Mouse (Mus musculus) stomach, embryonic 16.5 days (tissue): ENCODE results near the gene Tmem215. TPM values are rescaled to one million over a fixed set of nuclear protein-coding genes. Genes with fewer than 3 reads are reported as not detected.

ENCODE experiments used
- ATAC-seq: fragments of 200-750 bp; cut with Nextera tagmentation; 2 replicates; pipeline ENCODE4 v1.8.0; 2017; ENCODE audit warnings: moderate number of reproducible peaks, moderate TSS enrichment; ENCODE audit not compliant: insufficient read depth, low FRiP score
- H3K27ac ChIP-seq: fragments of 300-500 bp; sonication (generic); 2 replicates; pipeline ENCODE4 v1.5.1; 2014; ENCODE audit warnings: low read length
- H3K27me3 ChIP-seq: fragments of 300-500 bp; sonication (generic); 2 replicates; pipeline ENCODE4 v1.6.1; 2014; ENCODE audit warnings: low read length, control low read depth, mixed read lengths; ENCODE audit not compliant: control insufficient read depth, insufficient read depth
- H3K36me3 ChIP-seq: fragments of 300-500 bp; sonication (generic); 2 replicates; pipeline ENCODE4 v1.6.1; 2014; ENCODE audit warnings: low read length; ENCODE audit not compliant: control insufficient read depth, insufficient read depth
- H3K4me1 ChIP-seq: fragments of 300-500 bp; sonication (generic); 2 replicates; pipeline ENCODE4 v1.6.1; 2014; ENCODE audit warnings: low read length, control low read depth, mixed read lengths; ENCODE audit not compliant: control insufficient read depth, insufficient read depth
- H3K4me2 ChIP-seq: fragments of 300-500 bp; sonication (generic); 2 replicates; pipeline ENCODE4 v1.6.1; 2014; ENCODE audit warnings: low read depth, low read length, mixed read lengths
- H3K4me3 ChIP-seq: fragments of 300-500 bp; sonication (generic); replicated peaks from 2 replicates; pipeline ENCODE4 v1.5.1; 2014; ENCODE audit warnings: mild to moderate bottlenecking, low read length
- H3K9ac ChIP-seq: fragments of 300-500 bp; sonication (generic); 2 replicates; pipeline ENCODE4 v1.6.1; 2014; ENCODE audit warnings: low read length
- H3K9me3 ChIP-seq: fragments of 300-500 bp; sonication (generic); replicated peaks from 2 replicates; pipeline ENCODE4 v1.6.1; 2016; ENCODE audit warnings: low read length, control low read depth; ENCODE audit not compliant: control insufficient read depth
- WGBS: fragments of 180-500 bp; shearing (Covaris S2); extraction: QIAGEN DNeasy Blood & Tissue Kit; methylation state at CpG from one replicate; pipeline ENCODE4 v1.1.7; 2014; 5-methylcytosine and 5-hydroxymethylcytosine counted together
- polyA plus RNA-seq: library from polyadenylated mRNA; unstranded; fragments of >200 nt; fragmentation: Nextera tagmentation; extraction: Ambion mirVana; gene quantifications from 2 replicates; pipeline ENCODE4 v1.2.1, GENCODE M21; 2015

The Tmem215 gene
- polyA plus RNA-seq, 1 experiment from 2014 or later = 0.85 TPM

- H3K27me3 ChIP-seq = no peaks in the 10 kb centered on the region
- whole genome bisulfite sequencing = 84% methylated on average over 8 of the region's 8 CpGs
- no peaks in the 10 kb centered on the region for H3K9me3 ChIP-seq
- no peak overlapping the region for H3K4me2 ChIP-seq
- H3K9ac ChIP-seq = no peak overlapping the region
- ATAC-seq = no peak
- no peaks in the 10 kb centered on the region for H3K4me1 ChIP-seq
- no peaks in the 10 kb centered on the region for H3K36me3 ChIP-seq
- no peak overlapping the region for H3K4me3 ChIP-seq
- H3K27ac ChIP-seq = no peak overlapping the region
Measured at GRCm38 (mm10) chr4:40491731-40492130, 19.8 kb downstream of the Tmem215 start.

- 80% methylated on average over 6 of the region's 6 CpGs for WGBS
Measured at GRCm38 (mm10) chr4:40496354-40496753, 24.4 kb downstream of the Tmem215 start.

GRCm38 (mm10) chr4:40496828-40497227 lies 24.8 kb downstream of the Tmem215 start:
- WGBS = 93% methylated on average over 5 of the region's 5 CpGs
- no peak for ATAC-seq
- H3K27me3 ChIP-seq = no peaks in the 10 kb centered on the region

More at GRCm38 (mm10) chr4:40496354-40496753, 24.4 kb downstream of the Tmem215 start:
- H3K36me3 ChIP-seq = no peaks in the 10 kb centered on the region
- H3K4me1 ChIP-seq = no peaks in the 10 kb centered on the region
- H3K9me3 ChIP-seq = no peaks in the 10 kb centered on the region
- no peak overlapping the region for H3K27ac ChIP-seq
- H3K4me2 ChIP-seq = no peak overlapping the region
- no peak overlapping the region for H3K4me3 ChIP-seq
- H3K27me3 ChIP-seq = no peaks in the 10 kb centered on the region
- H3K9ac ChIP-seq = no peak overlapping the region
- no peak for ATAC-seq

GRCm38 (mm10) chr4:40499812-40500591 lies 28.0 kb downstream of the Tmem215 start:
- Histone ChIP-seq H3K4me1 (no peaks in the 10 kb centered on the region), H3K4me3 (no peak overlapping the region), H3K9ac (no peak overlapping the region), H3K9me3 (no peaks in the 10 kb centered on the region), H3K36me3 (no peaks in the 10 kb centered on the region), H3K4me2 (no peak overlapping the region), H3K27me3 (no peaks in the 10 kb centered on the region), H3K27ac (no peak overlapping the region)
- ATAC-seq = no peak
- 85% methylated on average over 11 of the region's 11 CpGs for WGBS

More at GRCm38 (mm10) chr4:40496828-40497227, 24.8 kb downstream of the Tmem215 start:
- no peak overlapping the region for H3K27ac ChIP-seq
- no peaks in the 10 kb centered on the region for H3K4me1 ChIP-seq
- H3K4me3 ChIP-seq = no peak overlapping the region
- H3K4me2 ChIP-seq = no peak overlapping the region
- H3K9ac ChIP-seq = no peak overlapping the region
- H3K9me3 ChIP-seq = no peaks in the 10 kb centered on the region
- no peaks in the 10 kb centered on the region for H3K36me3 ChIP-seq

GRCm38 (mm10) chr4:40502459-40502858 lies 30.5 kb downstream of the Tmem215 start:
- Histone ChIP-seq H3K27ac (no peak overlapping the region), H3K4me3 (no peak overlapping the region), H3K27me3 (no peaks in the 10 kb centered on the region), H3K4me1 (no peaks in the 10 kb centered on the region), H3K36me3 (no peaks in the 10 kb centered on the region), H3K9ac (no peak overlapping the region), H3K9me3 (no peaks in the 10 kb centered on the region), H3K4me2 (no peak overlapping the region)
- no peak for ATAC-seq
- whole genome bisulfite sequencing = 79% methylated on average over 3 of the region's 3 CpGs

GRCm38 (mm10) chr4:40509534-40509933 lies 37.6 kb downstream of the Tmem215 start:
- H3K9ac ChIP-seq = no peak overlapping the region
- H3K4me3 ChIP-seq = no peak overlapping the region
- no peak overlapping the region for H3K27ac ChIP-seq
- ATAC-seq = no peak
- no peak overlapping the region for H3K4me2 ChIP-seq
- H3K4me1 ChIP-seq = no peaks in the 10 kb centered on the region
- no peaks in the 10 kb centered on the region for H3K36me3 ChIP-seq
- no peaks in the 10 kb centered on the region for H3K27me3 ChIP-seq
- 74% methylated on average over 16 of the region's 16 CpGs for WGBS
- H3K9me3 ChIP-seq = no peaks in the 10 kb centered on the region

- H3K36me3 ChIP-seq = no peaks in the 10 kb centered on the region
- no peak overlapping the region for H3K4me2 ChIP-seq
- H3K4me1 ChIP-seq = no peaks in the 10 kb centered on the region
- H3K27me3 ChIP-seq = no peaks in the 10 kb centered on the region
- no peak overlapping the region for H3K27ac ChIP-seq
- 89% methylated on average over 2 of the region's 2 CpGs for WGBS
- H3K9me3 ChIP-seq = no peaks in the 10 kb centered on the region
- H3K4me3 ChIP-seq = no peak overlapping the region
- H3K9ac ChIP-seq = no peak overlapping the region
- no peak for ATAC-seq
Measured at GRCm38 (mm10) chr4:40513235-40513634, 41.3 kb downstream of the Tmem215 start.

GRCm38 (mm10) chr4:40518545-40519324 lies 46.8 kb downstream of the Tmem215 start:
- no peak overlapping the region for H3K4me2 ChIP-seq
- H3K9ac ChIP-seq = no peak overlapping the region
- H3K9me3 ChIP-seq = 0 out of 2 replicates have a peak, but pooled peaks cover 6% of the 10 kb centered on the region
- H3K27ac ChIP-seq = no peak overlapping the region
- 86% methylated on average over 14 of the region's 14 CpGs for WGBS
- H3K36me3 ChIP-seq = no peaks in the 10 kb centered on the region
- H3K27me3 ChIP-seq = no peaks in the 10 kb centered on the region
- H3K4me3 ChIP-seq = no peak overlapping the region
- no peaks in the 10 kb centered on the region for H3K4me1 ChIP-seq
- no peak for ATAC-seq
